Mouse (Mus musculus): ENCODE data around the gene Armh1. TPM values are rescaled to one million over a fixed set of nuclear protein-coding genes. Genes with fewer than 3 reads are reported as not detected.
A peak's percentile ranks its signal among the peaks of the same experiment; 100 is the strongest.

Armh1 gene
- polyA plus RNA-seq, 1 experiment, result not detected

- no peaks in the 10 kb centered on the region; the same call in 1 of the 2 replicates for H3K4me1 ChIP-seq (ENCODE audit: control insufficient read depth, insufficient read depth, insufficient read length, low read length)
- H3K4me3 ChIP-seq (ENCODE audit: insufficient read depth, low read depth, low read length), result no peak overlapping the region
- peak overlapping the region; percentile 62 for H3K27ac ChIP-seq (replicated peaks; ENCODE audit: low read depth, low read length)
Observed at GRCm38 (mm10) chr4:117253218-117254016, 1.5 kb upstream of the Armh1 start.

GRCm38 (mm10) chr4:117252755-117253154 is 830 bp upstream of the Armh1 start:
- no peak overlapping the region for H3K4me3 ChIP-seq (ENCODE audit: insufficient read depth, low read depth, low read length)
- peak overlapping the region; percentile 62 for H3K27ac ChIP-seq (replicated peaks; ENCODE audit: low read depth, low read length)
- no peaks in the 10 kb centered on the region; the same call in 1 of the 2 replicates for H3K4me1 ChIP-seq (ENCODE audit: control insufficient read depth, insufficient read depth, insufficient read length, low read length)

GRCm38 (mm10) chr4:117252351-117252750 is 426 bp upstream of the Armh1 start:
- Histone ChIP-seq H3K4me1 (ENCODE audit: control insufficient read depth, insufficient read depth, insufficient read length, low read length) (no peaks in the 10 kb centered on the region; the same call in 1 of the 2 replicates), H3K27ac (replicated peaks; ENCODE audit: low read depth, low read length) (peak overlapping the region; percentile 62), H3K4me3 (ENCODE audit: insufficient read depth, low read depth, low read length) (peak overlapping the region; percentile 38)

GRCm38 (mm10) chr4:117250982-117251381 is 943 bp downstream of the Armh1 start:
- Histone ChIP-seq H3K4me3 (ENCODE audit: insufficient read depth, low read depth, low read length) (no peak overlapping the region), H3K27ac (replicated peaks; ENCODE audit: low read depth, low read length) (no peak overlapping the region), H3K4me1 (ENCODE audit: control insufficient read depth, insufficient read depth, insufficient read length, low read length) (no peaks in the 10 kb centered on the region; the same call in 1 of the 2 replicates)

- Histone ChIP-seq H3K4me1 (ENCODE audit: control insufficient read depth, insufficient read depth, insufficient read length, low read length) (no peaks in the 10 kb centered on the region), H3K27ac (replicated peaks; ENCODE audit: low read depth, low read length) (no peak overlapping the region), H3K4me3 (ENCODE audit: insufficient read depth, low read depth, low read length) (no peak overlapping the region)
Observed at GRCm38 (mm10) chr4:117240867-117241266, 11.1 kb downstream of the Armh1 start.

GRCm38 (mm10) chr4:117239153-117239552 is 12.8 kb downstream of the Armh1 start:
- no peak overlapping the region for H3K4me3 ChIP-seq (ENCODE audit: insufficient read depth, low read depth, low read length)
- H3K4me1 ChIP-seq (ENCODE audit: control insufficient read depth, insufficient read depth, insufficient read length, low read length), result no peaks in the 10 kb centered on the region
- H3K27ac ChIP-seq (replicated peaks; ENCODE audit: low read depth, low read length), result no peak overlapping the region

GRCm38 (mm10) chr4:117235822-117236221 is 16.1 kb downstream of the Armh1 start:
- H3K4me3 ChIP-seq (ENCODE audit: insufficient read depth, low read depth, low read length), result no peak overlapping the region
- no peaks in the 10 kb centered on the region for H3K4me1 ChIP-seq (ENCODE audit: control insufficient read depth, insufficient read depth, insufficient read length, low read length)
- no peak overlapping the region for H3K27ac ChIP-seq (replicated peaks; ENCODE audit: low read depth, low read length)

- H3K4me3 ChIP-seq (ENCODE audit: insufficient read depth, low read depth, low read length), result no peak overlapping the region
- H3K27ac ChIP-seq (replicated peaks; ENCODE audit: low read depth, low read length), result no peak overlapping the region
- no peaks in the 10 kb centered on the region for H3K4me1 ChIP-seq (ENCODE audit: control insufficient read depth, insufficient read depth, insufficient read length, low read length)
Observed at GRCm38 (mm10) chr4:117234166-117234741, 17.7 kb downstream of the Armh1 start.

GRCm38 (mm10) chr4:117231208-117231607 is 20.7 kb downstream of the Armh1 start:
- no peak overlapping the region for H3K4me3 ChIP-seq (ENCODE audit: insufficient read depth, low read depth, low read length)
- H3K27ac ChIP-seq (replicated peaks; ENCODE audit: low read depth, low read length), result no peak overlapping the region
- no peaks in the 10 kb centered on the region for H3K4me1 ChIP-seq (ENCODE audit: control insufficient read depth, insufficient read depth, insufficient read length, low read length)

- no peaks in the 10 kb centered on the region for H3K4me1 ChIP-seq (ENCODE audit: control insufficient read depth, insufficient read depth, insufficient read length, low read length)
- no peak overlapping the region for H3K4me3 ChIP-seq (ENCODE audit: insufficient read depth, low read depth, low read length)
- no peak overlapping the region for H3K27ac ChIP-seq (replicated peaks; ENCODE audit: low read depth, low read length)
Observed at GRCm38 (mm10) chr4:117230331-117230730, 21.6 kb downstream of the Armh1 start.

GRCm38 (mm10) chr4:117229590-117229989 is 22.3 kb downstream of the Armh1 start:
- Histone ChIP-seq H3K4me1 (ENCODE audit: control insufficient read depth, insufficient read depth, insufficient read length, low read length) (no peaks in the 10 kb centered on the region), H3K27ac (replicated peaks; ENCODE audit: low read depth, low read length) (no peak overlapping the region), H3K4me3 (ENCODE audit: insufficient read depth, low read depth, low read length) (no peak overlapping the region)

- Histone ChIP-seq H3K4me1 (ENCODE audit: control insufficient read depth, insufficient read depth, insufficient read length, low read length) (no peaks in the 10 kb centered on the region), H3K4me3 (ENCODE audit: insufficient read depth, low read depth, low read length) (no peak overlapping the region), H3K27ac (replicated peaks; ENCODE audit: low read depth, low read length) (no peak overlapping the region)
Observed at GRCm38 (mm10) chr4:117225250-117225649, 26.7 kb downstream of the Armh1 start.

- Histone ChIP-seq H3K27ac (replicated peaks; ENCODE audit: low read depth, low read length) (no peak overlapping the region), H3K4me3 (ENCODE audit: insufficient read depth, low read depth, low read length) (no peak overlapping the region), H3K4me1 (ENCODE audit: control insufficient read depth, insufficient read depth, insufficient read length, low read length) (no peaks in the 10 kb centered on the region)
Observed at GRCm38 (mm10) chr4:117224122-117224521, 27.8 kb downstream of the Armh1 start.

GRCm38 (mm10) chr4:117223001-117223400 is 28.9 kb downstream of the Armh1 start:
- no peak overlapping the region for H3K4me3 ChIP-seq (ENCODE audit: insufficient read depth, low read depth, low read length)
- no peaks in the 10 kb centered on the region for H3K4me1 ChIP-seq (ENCODE audit: control insufficient read depth, insufficient read depth, insufficient read length, low read length)
- H3K27ac ChIP-seq (replicated peaks; ENCODE audit: low read depth, low read length), result no peak overlapping the region

GRCm38 (mm10) chr4:117221836-117222235 is 30.1 kb downstream of the Armh1 start:
- Histone ChIP-seq H3K4me1 (ENCODE audit: control insufficient read depth, insufficient read depth, insufficient read length, low read length) (no peaks in the 10 kb centered on the region), H3K27ac (replicated peaks; ENCODE audit: low read depth, low read length) (no peak overlapping the region), H3K4me3 (ENCODE audit: insufficient read depth, low read depth, low read length) (no peak overlapping the region)

Data from brown adipose tissue, adult 24 weeks (tissue).